Mouse (Mus musculus): ENCODE measurements around the gene Kcnd3.

Kcnd3 gene

DNA sequence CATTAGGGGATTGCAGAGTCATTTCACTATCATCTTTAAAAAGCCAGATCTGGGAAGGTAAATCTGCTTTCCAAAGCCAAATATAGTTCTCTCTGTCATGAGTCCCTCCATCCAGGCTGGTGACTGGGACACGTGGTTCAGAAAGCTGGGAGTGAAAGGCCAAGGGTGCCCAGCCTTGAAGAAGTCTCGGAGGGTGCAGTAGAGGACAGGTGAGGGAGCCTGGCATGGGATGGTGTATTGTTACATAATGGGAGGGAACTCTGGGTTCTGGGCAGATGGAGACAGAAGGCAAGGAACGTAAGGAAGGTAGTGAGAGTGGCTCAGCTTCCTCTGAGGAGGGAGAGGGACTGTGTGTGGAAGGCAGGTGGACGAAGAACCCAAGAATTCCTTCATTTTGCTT is 5.5 kb downstream of the Kcnd3 start:
- no peak for DNase-seq (ENCODE audit: low read depth)

DNA sequence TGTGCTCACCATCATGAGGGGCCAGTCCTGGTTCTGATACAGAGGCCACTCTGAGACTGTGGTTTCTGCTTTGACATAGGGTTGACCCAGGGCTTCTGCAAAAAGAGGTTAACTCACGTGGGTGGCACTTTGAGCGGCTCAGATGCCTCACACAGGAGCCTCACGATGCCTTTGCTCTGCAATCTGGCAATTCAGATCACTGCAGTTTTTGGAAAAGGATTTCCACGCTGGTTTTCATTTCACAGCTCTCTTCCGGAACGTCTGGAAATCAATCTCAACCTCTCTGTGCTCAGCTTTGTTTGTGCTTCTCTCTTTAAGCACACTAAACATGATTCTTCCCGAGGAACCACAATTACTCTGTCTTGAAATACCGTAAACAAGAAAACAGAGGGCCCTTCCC is 14.4 kb downstream of the Kcnd3 start:
- no peak for DNase-seq (ENCODE audit: low read depth)

- DNase-seq (ENCODE audit: low read depth): no peak
These were observed 20.4 kb downstream of the Kcnd3 start for GRCm38 (mm10) chr3:105472564-105472963.

GRCm38 (mm10) chr3:105476408-105476807 is 24.3 kb downstream of the Kcnd3 start:
- no peak for DNase-seq (ENCODE audit: low read depth)

- no peak for DNase-seq (ENCODE audit: low read depth)
These were observed 26.7 kb downstream of the Kcnd3 start for GRCm38 (mm10) chr3:105478876-105479275.

- DNase-seq (ENCODE audit: low read depth): no peak
These were observed 29.3 kb downstream of the Kcnd3 start for GRCm38 (mm10) chr3:105481419-105481818.

DNA sequence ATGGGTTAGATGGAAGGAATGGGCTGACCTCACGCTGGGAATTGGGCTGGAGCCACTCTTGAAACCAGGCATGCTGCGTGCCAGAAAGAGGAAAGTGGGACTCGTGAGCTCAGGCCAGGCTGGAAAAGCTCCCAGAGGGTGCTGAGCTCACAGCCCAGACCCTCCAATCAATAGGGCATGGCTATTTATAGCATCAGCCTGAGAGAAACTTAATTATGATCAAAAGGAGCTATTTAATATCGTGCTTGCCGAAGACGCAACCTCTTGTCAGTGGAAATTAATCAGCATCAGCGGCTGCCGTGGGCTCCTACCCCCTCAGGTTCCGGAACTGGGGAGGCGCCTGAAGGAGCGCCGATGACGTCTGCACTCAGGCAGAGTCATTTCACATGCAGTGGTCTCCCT is 31.5 kb downstream of the Kcnd3 start:
- DNase-seq (ENCODE audit: low read depth): no peak

DNA sequence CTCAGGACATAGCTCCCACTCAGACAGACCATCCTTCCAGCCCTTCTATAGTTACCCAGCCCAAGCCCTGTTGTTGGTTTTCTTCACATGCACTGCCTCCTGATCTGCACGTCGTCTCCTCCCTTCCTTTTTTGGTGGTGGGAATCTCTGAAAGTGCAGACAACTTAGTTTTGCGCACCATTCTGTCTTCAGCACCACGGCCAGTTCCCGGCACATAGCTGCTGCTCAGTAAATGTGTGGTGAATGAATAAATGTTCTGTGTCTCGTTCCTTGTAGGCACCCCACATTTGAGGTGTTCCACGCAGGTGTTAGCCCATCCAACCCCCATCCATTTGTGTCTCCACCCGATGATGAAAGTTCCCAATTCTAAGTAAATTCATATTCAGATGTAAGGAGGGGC is 35.0 kb downstream of the Kcnd3 start:
- no peak for DNase-seq (ENCODE audit: low read depth)

GRCm38 (mm10) chr3:105489607-105490006 is 37.5 kb downstream of the Kcnd3 start:
- no peak for DNase-seq (ENCODE audit: low read depth)

- DNase-seq (ENCODE audit: low read depth): no peak
These were observed 42.8 kb downstream of the Kcnd3 start for GRCm38 (mm10) chr3:105494886-105495285.

DNA sequence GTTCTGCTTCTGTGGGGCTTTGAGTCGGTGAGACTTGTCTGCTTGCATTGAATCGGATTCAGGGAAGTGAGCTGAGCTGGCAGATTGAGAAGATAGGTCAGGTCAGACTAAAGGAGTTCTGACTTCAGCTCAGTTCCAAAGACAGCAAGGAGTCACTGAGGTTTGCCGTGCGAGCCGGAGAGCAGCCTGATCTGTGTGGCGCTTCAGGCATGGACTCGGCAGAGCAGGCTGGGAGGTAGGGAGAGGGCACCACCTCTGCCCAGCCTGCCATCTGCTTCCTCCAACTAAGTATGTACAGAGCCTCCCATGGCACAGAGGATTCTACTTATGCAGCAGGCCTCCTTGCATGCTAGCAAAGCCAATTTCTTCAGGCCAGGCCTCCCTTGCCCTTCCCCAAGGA is 44.1 kb downstream of the Kcnd3 start:
- no peak for DNase-seq (ENCODE audit: low read depth)

DNA sequence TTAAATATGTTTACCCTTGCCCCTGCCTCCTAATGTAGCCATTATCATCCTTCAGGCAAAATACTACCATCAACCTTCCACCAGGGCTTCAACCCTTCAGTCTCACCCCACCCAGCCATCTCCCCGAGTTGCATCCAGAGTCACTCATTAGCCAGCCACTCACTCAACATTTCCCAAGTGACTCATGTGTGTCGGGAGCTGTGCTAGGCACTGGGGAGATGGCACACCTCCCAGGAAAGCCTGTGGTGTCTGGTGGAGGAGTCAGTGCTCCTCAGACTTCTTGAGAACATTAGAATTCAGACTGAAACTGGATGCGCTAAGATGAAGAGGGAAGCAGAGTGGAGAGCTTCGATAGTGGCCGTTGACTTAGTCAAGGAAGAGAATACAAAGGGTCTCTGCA is 44.8 kb downstream of the Kcnd3 start:
- no peak for DNase-seq (ENCODE audit: low read depth)

GRCm38 (mm10) chr3:105501071-105501470 is 48.9 kb downstream of the Kcnd3 start:
- DNase-seq (ENCODE audit: low read depth): no peak

DNA sequence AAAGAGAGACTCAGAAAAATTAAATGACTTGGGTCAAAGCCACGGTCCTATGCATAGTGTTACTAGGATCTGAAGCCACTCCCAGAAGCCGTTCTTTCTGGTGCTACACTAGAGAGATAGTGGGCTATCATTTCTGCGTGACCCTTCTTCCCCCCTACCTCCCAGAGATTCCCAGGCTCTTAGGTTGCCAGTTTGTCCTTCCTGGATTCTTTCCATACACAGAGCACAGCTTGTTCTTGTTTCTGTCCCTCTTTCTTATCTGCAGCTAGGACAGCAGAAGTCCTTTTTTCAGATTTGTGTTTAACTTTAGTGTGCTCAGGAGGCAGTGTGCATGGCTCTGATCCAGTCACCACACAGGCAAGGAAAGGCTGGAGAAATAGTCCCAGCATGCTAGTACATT is 52.1 kb downstream of the Kcnd3 start:
- no peak for DNase-seq (ENCODE audit: low read depth)

DNA sequence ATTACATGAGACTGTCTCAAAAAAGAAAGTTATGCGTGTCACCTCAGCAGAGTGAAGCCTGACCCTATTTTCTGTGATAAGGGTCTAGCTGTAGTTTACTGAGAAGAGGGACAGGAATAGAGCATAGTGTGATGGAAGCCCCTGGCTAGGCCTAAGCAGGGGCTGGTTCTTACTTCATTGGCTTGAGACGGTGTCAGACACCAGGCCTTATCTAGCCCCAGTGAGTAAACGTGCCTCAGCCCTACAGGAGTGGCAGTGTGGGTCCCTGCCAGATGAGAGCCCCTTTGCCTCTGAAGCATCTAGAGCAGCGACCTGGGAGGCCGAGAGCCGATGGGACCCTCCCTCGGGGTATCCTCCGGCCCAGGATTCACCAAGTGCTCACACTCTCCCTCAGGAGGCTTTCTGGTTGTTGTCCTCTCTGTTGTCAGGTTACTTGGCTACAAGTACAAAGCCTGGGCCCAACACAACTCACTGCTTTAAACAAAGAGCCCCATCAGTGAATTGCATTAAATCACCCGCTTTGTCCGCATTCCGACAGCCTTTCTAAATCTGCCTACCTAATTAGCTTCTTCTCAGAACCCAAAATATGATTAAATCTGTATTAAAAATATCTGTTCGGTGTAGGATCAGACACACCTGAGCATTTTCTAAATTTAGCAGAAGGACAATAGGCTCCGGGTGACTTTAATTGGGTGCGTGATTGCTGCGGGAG is 53.2 kb downstream of the Kcnd3 start:
- DNase-seq (ENCODE audit: low read depth): no peak

DNA sequence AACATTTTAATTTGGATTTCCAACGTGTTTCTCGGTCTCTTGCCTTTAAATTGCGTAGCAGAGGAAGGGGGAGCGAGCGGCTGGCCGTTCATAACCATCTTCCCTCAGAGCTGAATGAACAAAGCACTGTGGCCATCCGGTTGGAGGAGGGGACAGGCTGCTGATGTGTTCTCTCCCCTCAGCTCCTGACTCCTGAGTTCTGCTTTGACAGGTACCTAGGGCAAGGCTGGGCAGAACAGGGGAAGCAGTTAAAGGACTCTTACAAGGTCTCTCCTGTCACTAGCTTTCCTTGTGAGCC is 53.7 kb downstream of the Kcnd3 start:
- DNase-seq (ENCODE audit: low read depth): no peak

DNA sequence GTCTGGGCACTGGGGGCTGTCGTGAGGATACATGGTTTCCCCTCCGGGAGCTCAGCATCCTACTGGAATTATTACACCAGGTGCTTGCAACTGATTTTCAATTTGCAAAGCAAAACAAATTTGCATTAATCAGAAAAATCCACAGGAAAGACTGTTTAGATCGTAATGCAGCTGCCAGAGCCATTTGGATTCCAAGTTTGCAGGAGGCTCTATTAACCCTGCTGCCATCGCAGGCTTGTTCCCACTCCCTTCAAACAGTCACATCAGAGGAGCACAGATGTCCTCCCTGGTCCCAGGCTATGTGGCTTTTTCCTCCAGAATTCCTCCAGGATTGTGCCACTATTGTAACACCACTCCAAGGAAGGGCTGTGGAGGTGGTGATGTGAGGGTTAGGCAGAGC is 54.5 kb downstream of the Kcnd3 start:
- DNase-seq (ENCODE audit: low read depth): no peak

DNA sequence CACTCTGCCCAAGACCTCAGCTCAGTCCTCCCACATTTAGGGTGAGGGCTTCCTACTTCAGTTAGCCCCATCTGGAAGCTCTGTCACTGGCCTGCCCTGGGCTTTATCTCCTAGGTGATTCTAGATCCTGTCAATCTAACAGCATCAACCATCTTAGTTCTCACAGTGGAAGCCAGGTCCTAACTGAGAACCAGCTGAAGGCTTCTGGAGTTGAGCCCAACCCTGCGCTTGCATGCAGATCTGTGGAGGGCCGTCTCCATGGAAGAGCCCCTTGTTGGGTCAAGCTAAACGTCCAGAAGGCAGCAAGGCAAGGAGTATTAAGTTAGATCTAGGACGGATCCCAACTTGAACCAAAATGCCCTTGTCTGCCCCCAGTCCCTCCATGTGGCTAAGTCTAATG is 57.2 kb downstream of the Kcnd3 start:
- DNase-seq (ENCODE audit: low read depth): no peak

DNA sequence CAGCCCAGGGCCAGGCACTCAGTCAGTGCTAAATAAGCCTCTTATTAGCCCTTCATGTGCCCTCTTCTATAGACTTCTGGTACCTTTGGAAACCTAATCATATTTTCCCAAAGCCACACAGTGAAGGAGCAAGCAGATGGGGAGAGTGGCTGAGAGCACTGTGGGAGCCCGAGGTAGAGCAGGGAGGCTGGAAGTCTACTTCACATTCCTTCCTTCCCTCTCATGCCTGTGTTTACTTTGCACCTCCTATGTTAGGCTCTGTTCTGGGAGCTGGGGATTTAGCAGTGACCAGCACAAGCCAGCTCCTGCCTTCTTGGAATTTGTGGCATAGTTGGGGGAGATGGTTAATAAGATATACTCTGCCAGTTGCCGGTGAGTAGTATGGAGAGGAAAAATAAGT is 59.7 kb downstream of the Kcnd3 start:
- no peak for DNase-seq (ENCODE audit: low read depth)

DNA sequence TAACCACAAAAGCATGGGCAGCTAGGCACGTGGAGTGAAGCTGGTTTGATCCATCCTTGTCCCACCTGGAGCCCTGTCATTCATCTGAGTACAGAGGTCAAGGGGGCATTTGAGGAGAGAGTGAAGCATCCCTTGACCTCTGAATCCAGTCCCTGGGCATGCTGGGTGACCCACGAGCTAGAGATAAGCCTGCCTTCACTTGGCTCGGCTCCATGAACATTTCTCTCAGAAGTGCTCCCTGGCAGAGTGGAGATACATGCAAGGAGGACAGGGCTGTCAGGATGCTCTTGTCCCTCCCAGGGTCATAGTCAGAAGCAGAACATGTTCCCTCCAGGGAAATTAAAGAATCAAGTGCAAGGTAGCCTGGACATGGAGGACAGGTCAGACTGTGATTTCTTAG is 62.1 kb downstream of the Kcnd3 start:
- no peak for DNase-seq (ENCODE audit: low read depth)

DNA sequence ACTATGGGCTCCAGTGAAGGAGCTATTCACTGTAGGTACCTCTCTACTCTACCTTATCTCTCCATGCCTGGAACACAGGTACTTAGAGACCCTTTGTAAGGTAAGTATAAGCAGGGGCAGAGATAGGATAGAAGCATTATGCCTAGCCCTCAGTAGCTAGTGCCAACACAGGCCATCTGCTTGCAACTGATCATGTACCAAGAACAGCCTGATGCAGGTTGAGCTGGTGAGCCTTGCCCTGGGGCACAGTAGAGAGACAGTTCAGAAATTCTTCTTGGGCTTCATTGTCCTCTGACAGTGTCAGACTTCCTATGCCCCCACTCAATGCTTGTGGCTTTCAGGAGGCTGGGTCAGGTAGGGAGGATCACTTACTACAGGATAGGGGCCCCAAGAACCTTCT is 62.9 kb downstream of the Kcnd3 start:
- no peak for DNase-seq (ENCODE audit: low read depth)

DNA sequence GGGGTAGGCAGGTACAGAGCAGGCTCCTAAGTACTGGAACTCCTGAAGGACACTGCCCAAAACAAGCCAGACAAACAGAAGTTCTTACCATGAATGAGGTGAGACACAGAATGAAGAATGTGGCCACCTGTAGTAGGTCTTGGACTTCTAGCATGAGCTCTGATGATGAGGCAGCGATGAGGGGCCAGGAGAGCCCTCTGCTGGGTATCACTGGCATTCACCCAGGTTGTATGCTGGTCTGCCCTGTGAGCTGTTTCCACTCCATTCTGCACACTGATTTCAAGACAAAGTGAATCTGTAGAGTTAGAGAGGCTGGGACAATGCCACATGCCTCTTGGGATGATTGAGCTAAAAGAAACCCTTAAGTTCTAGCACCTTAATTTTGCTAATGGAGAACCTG is 63.5 kb downstream of the Kcnd3 start:
- no peak for DNase-seq (ENCODE audit: low read depth)

GRCm38 (mm10) chr3:105520446-105520845 is 68.3 kb downstream of the Kcnd3 start:
- DNase-seq (ENCODE audit: low read depth): no peak

GRCm38 (mm10) chr3:105521178-105521631 is 69.1 kb downstream of the Kcnd3 start:
- no peak for DNase-seq (ENCODE audit: low read depth)

GRCm38 (mm10) chr3:105521639-105522038 is 69.5 kb downstream of the Kcnd3 start:
- no peak for DNase-seq (ENCODE audit: low read depth)

Measured in naive thymus-derived CD4-positive, alpha-beta T cell, adult 2 months (primary cell).